Mouse (Mus musculus) cerebellum, adult 11 months (tissue): ENCODE results near the gene Rhbdd3.

Experiments used
- DNase-seq: peaks from one replicate; pipeline ENCODE4 v3.0.0; 2022

Gene Rhbdd3

GRCm38 (mm10) chr11:5098736-5099542 lies at the start of gene Rhbdd3, which contains the start of gene Ewsr1:
Rhbdd3 (plus strand) TSS chr11:5098926.
Ewsr1 (minus strand) TSS chr11:5099266.
- DNase-seq = peak; percentile 98

- no peak for DNase-seq
Observed at GRCm38 (mm10) chr11:5051629-5052028, 47.1 kb upstream of the Rhbdd3 start.

GRCm38 (mm10) chr11:5052200-5052854 lies 46.4 kb upstream of the Rhbdd3 start:
- no peak for DNase-seq

- DNase-seq = no peak
Observed at GRCm38 (mm10) chr11:5054151-5054550, 44.6 kb upstream of the Rhbdd3 start.

GRCm38 (mm10) chr11:5054874-5055273 lies 43.9 kb upstream of the Rhbdd3 start:
- DNase-seq = no peak

- no peak for DNase-seq
Observed at GRCm38 (mm10) chr11:5055945-5056938, 42.5 kb upstream of the Rhbdd3 start.

GRCm38 (mm10) chr11:5057064-5057463 lies 41.7 kb upstream of the Rhbdd3 start:
- no peak for DNase-seq

GRCm38 (mm10) chr11:5057541-5057855 lies 41.2 kb upstream of the Rhbdd3 start:
- DNase-seq = no peak

- DNase-seq = no peak
Observed at GRCm38 (mm10) chr11:5057856-5058641, 40.7 kb upstream of the Rhbdd3 start, which contains the start of gene Rasl10a. Rasl10a (plus strand) TSS chr11:5058128.

- no peak for DNase-seq
Observed at GRCm38 (mm10) chr11:5058783-5059182, 39.9 kb upstream of the Rhbdd3 start.

- DNase-seq = no peak
Observed at GRCm38 (mm10) chr11:5059230-5059629, 39.5 kb upstream of the Rhbdd3 start.

GRCm38 (mm10) chr11:5059704-5060156 lies 39.0 kb upstream of the Rhbdd3 start:
- no peak for DNase-seq

- no peak for DNase-seq
Observed at GRCm38 (mm10) chr11:5060756-5061412, 37.8 kb upstream of the Rhbdd3 start.

GRCm38 (mm10) chr11:5061413-5062139 lies 37.1 kb upstream of the Rhbdd3 start:
- DNase-seq = peak; percentile 73

- DNase-seq = no peak
Observed at GRCm38 (mm10) chr11:5062326-5062725, 36.4 kb upstream of the Rhbdd3 start.

- DNase-seq = no peak
Observed at GRCm38 (mm10) chr11:5062860-5063505, 35.7 kb upstream of the Rhbdd3 start.

- DNase-seq = peak; percentile 34
Observed at GRCm38 (mm10) chr11:5063561-5064281, 35.0 kb upstream of the Rhbdd3 start.

GRCm38 (mm10) chr11:5064282-5065055 lies 34.3 kb upstream of the Rhbdd3 start:
- DNase-seq = no peak
